Mouse (Mus musculus): ENCODE data around the gene Osbpl10. TPM values are rescaled to one million over a fixed set of nuclear protein-coding genes. Genes with fewer than 3 reads are reported as not detected.
"Not testable (repeated sequence)": the region's sequence is repeated elsewhere in the genome, so short reads cannot be mapped to it uniquely, and the experiment has no call there.

The Osbpl10 gene
- polyA plus RNA-seq, 1 experiment from 2014 or later = 1.4 TPM

DNA sequence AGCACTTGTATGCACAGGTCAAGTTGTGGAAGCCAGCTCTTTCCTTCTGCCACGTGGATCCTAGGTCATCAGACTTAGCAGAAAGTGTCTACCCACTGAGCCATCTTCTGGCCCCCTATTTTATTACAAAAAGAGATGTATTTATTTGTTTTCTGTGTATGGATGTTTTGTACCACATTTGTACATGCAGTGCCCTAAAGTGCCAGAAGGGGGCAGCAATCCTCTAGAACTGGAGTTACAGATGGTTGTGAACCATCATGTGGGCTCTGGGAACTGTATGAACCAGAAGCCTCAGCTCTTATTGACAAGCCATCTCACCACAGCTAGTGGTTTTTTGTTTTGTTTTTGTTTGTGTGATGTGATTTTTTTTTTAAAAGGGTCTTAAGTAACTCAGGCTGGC lies 25.5 kb upstream of the Osbpl10 start:
- WGBS = 50% methylated on average over 1 of the region's 1 CpGs
- DNase-seq (ENCODE audit: low spot score) (no peak), ATAC-seq (ENCODE audit: low FRiP score, low TSS enrichment) (no peak)
- Histone ChIP-seq H3K27ac (replicated peaks) (no peak overlapping the region), H3K4me2 (replicated peaks; ENCODE audit: low read depth) (no peak overlapping the region), H3K36me3 (ENCODE audit: control insufficient read depth, insufficient read depth, low read length) (no peaks in the 10 kb centered on the region), H3K4me1 (replicated peaks; ENCODE audit: control insufficient read depth, insufficient read depth) (peaks cover 2% of the 10 kb centered on the region; the same call in 1 of the 2 replicates), H3K9me3 (ENCODE audit: control insufficient read depth, low read length) (no peaks in the 10 kb centered on the region), H3K4me3 (ENCODE audit: low read depth, low read length) (no peak overlapping the region), H3K27me3 (ENCODE audit: control insufficient read depth, insufficient read depth, low read length) (no peaks in the 10 kb centered on the region), H3K9ac (ENCODE audit: low read length) (no peak overlapping the region)
- TF ChIP-seq CTCF (IDR thresholded peaks at IDR 0.05; ENCODE audit: low read depth) = peak; percentile 60
- no peak for TF ChIP-seq EP300 (optimal IDR thresholded peaks at IDR 0.05)

DNA sequence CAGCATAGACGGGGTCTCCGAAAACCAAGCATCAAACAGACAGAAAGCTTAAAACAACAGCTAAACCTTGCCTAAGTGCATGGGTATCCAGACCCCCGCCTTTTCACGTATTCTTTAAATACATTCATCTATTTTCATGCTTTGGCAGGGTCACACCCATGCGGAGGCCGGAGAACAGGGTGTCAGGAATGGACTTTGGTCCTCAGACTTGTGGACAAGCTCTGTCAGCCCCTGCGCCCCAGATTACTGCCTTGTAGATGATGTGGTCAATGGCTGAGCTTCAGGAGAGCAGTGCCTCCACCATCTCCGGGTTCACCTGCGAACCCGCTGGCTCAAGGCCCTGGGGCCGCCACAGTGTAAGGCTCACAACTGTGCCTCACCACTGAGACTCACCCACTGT lies 23.0 kb upstream of the Osbpl10 start:
- no peaks in the 10 kb centered on the region for H3K9me3 ChIP-seq (ENCODE audit: control insufficient read depth, low read length)
- WGBS = 75% methylated on average over 11 of the region's 11 CpGs
- DNase-seq (ENCODE audit: low spot score) (peak; percentile 69), ATAC-seq (ENCODE audit: low FRiP score, low TSS enrichment) (peak; percentile 77)
- H3K36me3 ChIP-seq (ENCODE audit: control insufficient read depth, insufficient read depth, low read length) = no peaks in the 10 kb centered on the region
- no peaks in the 10 kb centered on the region for H3K27me3 ChIP-seq (ENCODE audit: control insufficient read depth, insufficient read depth, low read length)
- no peak for TF ChIP-seq CTCF (IDR thresholded peaks at IDR 0.05; ENCODE audit: low read depth)
- TF ChIP-seq EP300 (optimal IDR thresholded peaks at IDR 0.05) = no peak
- H3K4me3 ChIP-seq (ENCODE audit: low read depth, low read length) = no peak overlapping the region
- no peaks in the 10 kb centered on the region for H3K4me1 ChIP-seq (replicated peaks; ENCODE audit: control insufficient read depth, insufficient read depth)
- no peak overlapping the region for H3K4me2 ChIP-seq (replicated peaks; ENCODE audit: low read depth)
- H3K9ac ChIP-seq (ENCODE audit: low read length) = no peak overlapping the region
- no peak overlapping the region for H3K27ac ChIP-seq (replicated peaks)

DNA sequence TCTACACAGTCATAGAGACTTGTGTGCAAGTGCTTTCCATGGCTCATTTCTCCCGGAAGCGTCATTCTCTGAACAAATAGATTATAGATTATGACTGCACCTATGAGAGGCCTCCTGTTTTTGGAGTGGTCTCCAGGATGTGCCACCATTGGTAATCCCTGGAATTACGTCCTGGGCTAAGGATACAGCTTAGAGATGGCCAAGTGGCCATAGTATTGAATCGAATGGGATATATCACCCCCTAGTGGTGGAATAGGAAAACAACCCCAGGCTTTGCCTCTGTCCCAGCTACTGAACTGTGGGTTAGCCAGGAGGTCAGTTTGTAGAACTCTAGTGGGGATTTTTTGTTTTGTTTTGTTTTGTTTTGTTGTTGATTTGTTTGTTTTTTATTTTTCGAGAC lies 21.4 kb upstream of the Osbpl10 start:
- Histone ChIP-seq H3K9ac (ENCODE audit: low read length) (no peak overlapping the region), H3K4me2 (replicated peaks; ENCODE audit: low read depth) (no peak overlapping the region), H3K4me1 (replicated peaks; ENCODE audit: control insufficient read depth, insufficient read depth) (no peaks in the 10 kb centered on the region), H3K4me3 (ENCODE audit: low read depth, low read length) (no peak overlapping the region), H3K36me3 (ENCODE audit: control insufficient read depth, insufficient read depth, low read length) (no peaks in the 10 kb centered on the region), H3K27me3 (ENCODE audit: control insufficient read depth, insufficient read depth, low read length) (no peaks in the 10 kb centered on the region), H3K27ac (replicated peaks) (no peak overlapping the region), H3K9me3 (ENCODE audit: control insufficient read depth, low read length) (no peaks in the 10 kb centered on the region)
- 34% methylated on average over 5 of the region's 5 CpGs for WGBS
- DNase-seq (ENCODE audit: low spot score) (peak; percentile 25), ATAC-seq (ENCODE audit: low FRiP score, low TSS enrichment) (peak; percentile 43)
- TF ChIP-seq CTCF (IDR thresholded peaks at IDR 0.05; ENCODE audit: low read depth) (peak; percentile 88), EP300 (optimal IDR thresholded peaks at IDR 0.05) (no peak)

DNA sequence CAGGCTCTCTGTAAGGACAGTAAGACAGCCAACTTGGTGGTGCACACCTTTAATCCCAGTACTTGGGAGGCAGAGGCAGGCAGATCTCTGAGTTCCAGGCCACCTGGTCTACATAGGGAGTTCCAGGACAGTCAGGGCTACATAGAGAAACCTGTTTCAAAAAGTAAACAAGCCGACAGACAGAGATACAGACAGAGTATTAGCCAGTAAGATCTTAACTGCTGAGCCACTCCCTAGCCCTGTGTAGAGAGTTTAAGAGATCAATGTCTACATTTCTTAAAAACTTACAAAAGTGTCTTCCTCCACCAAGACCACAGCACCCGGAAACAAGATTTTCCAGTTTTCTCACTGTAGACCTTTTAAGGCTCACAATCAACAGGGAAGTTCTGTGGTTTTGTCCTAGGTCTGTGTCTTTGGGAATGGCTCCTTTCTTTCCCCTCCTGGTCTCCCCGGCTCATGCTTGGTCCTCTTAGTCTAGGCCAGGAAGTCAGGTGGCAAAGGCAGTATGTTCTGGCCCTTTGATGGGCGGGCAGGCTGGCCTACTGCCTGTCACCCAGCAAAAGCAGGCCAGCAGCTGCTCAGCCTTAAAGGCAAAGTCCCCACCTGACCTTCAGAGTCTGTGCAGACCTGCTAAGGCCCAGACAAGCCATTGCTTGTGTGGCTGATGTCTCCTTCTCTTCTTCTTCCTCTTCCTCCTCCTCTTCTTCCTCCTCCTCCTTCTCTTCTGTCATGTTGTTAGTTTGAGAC lies 18.2 kb upstream of the Osbpl10 start:
- H3K27ac ChIP-seq (replicated peaks) = no peak overlapping the region
- 59% methylated on average over 4 of the region's 4 CpGs for WGBS
- no peak overlapping the region for H3K9ac ChIP-seq (ENCODE audit: low read length)
- TF ChIP-seq CTCF (IDR thresholded peaks at IDR 0.05; ENCODE audit: low read depth) (no peak), EP300 (optimal IDR thresholded peaks at IDR 0.05) (no peak)
- ATAC-seq (ENCODE audit: low FRiP score, low TSS enrichment) (0 out of 2 replicates have a peak, but pooled peaks have one; percentile 25), DNase-seq (ENCODE audit: low spot score) (peak; percentile 40)
- H3K4me2 ChIP-seq (replicated peaks; ENCODE audit: low read depth) = no peak overlapping the region
- H3K27me3 ChIP-seq (ENCODE audit: control insufficient read depth, insufficient read depth, low read length) = no peaks in the 10 kb centered on the region
- no peaks in the 10 kb centered on the region for H3K9me3 ChIP-seq (ENCODE audit: control insufficient read depth, low read length)
- H3K36me3 ChIP-seq (ENCODE audit: control insufficient read depth, insufficient read depth, low read length) = no peaks in the 10 kb centered on the region
- H3K4me3 ChIP-seq (ENCODE audit: low read depth, low read length) = no peak overlapping the region
- no peaks in the 10 kb centered on the region for H3K4me1 ChIP-seq (replicated peaks; ENCODE audit: control insufficient read depth, insufficient read depth)

DNA sequence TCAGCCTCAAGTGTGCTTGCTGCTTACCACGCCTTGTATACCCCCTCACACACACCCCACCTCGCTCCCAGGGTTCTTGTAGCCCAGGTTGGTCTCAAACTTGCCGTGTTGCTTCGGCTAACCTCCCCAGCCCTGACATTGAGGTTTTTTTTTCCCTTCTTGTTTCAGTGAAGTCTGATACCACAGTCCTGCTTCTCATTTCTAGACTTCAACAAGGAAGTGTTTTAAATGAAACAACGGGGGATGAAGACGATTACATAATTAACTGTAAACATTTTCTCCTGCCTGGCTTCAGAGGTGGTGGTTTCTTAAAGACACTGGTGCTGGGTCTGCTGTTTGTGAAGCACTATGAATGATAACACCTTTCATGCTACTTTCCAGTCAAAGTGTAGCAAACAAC lies 17.5 kb upstream of the Osbpl10 start:
- H3K27me3 ChIP-seq (ENCODE audit: control insufficient read depth, insufficient read depth, low read length) = no peaks in the 10 kb centered on the region
- DNase-seq (ENCODE audit: low spot score) (no peak), ATAC-seq (ENCODE audit: low FRiP score, low TSS enrichment) (no peak)
- no peaks in the 10 kb centered on the region for H3K9me3 ChIP-seq (ENCODE audit: control insufficient read depth, low read length)
- no peak overlapping the region for H3K4me2 ChIP-seq (replicated peaks; ENCODE audit: low read depth)
- no peak overlapping the region for H3K27ac ChIP-seq (replicated peaks)
- H3K4me1 ChIP-seq (replicated peaks; ENCODE audit: control insufficient read depth, insufficient read depth) = no peaks in the 10 kb centered on the region
- TF ChIP-seq CTCF (IDR thresholded peaks at IDR 0.05; ENCODE audit: low read depth) = no peak
- no peak for TF ChIP-seq EP300 (optimal IDR thresholded peaks at IDR 0.05)
- WGBS = 62% methylated on average over 6 of the region's 6 CpGs
- H3K36me3 ChIP-seq (ENCODE audit: control insufficient read depth, insufficient read depth, low read length) = no peaks in the 10 kb centered on the region
- no peak overlapping the region for H3K9ac ChIP-seq (ENCODE audit: low read length)
- no peak overlapping the region for H3K4me3 ChIP-seq (ENCODE audit: low read depth, low read length)

DNA sequence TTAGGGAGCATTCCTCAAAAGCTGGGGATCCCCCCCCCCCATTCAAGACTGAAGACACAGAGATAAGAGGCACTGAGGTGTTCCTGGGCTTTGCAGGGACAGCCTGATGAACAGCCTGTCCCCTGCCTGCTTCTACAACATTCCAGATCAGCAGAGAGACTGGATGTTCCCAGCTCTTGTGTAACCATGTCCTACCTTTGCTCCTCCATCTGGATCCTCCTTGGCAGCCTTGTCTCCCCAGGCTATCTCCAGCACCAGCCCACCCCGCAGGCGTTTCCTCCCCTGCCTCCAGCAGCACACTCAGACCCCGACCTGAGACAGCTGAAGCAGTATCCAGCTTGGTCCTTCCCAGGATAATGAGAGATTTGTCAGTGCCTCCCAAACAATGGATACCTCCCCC lies 14.3 kb upstream of the Osbpl10 start:
- H3K4me2 ChIP-seq (replicated peaks; ENCODE audit: low read depth) = no peak overlapping the region
- no peak for DNase-seq (ENCODE audit: low spot score)
- no peak overlapping the region for H3K9ac ChIP-seq (ENCODE audit: low read length)
- TF ChIP-seq CTCF (IDR thresholded peaks at IDR 0.05; ENCODE audit: low read depth) = no peak
- no peak for TF ChIP-seq EP300 (optimal IDR thresholded peaks at IDR 0.05)
- H3K36me3 ChIP-seq (ENCODE audit: control insufficient read depth, insufficient read depth, low read length) = no peaks in the 10 kb centered on the region
- ATAC-seq (ENCODE audit: low FRiP score, low TSS enrichment) = no peak
- WGBS = 56% methylated on average over 3 of the region's 3 CpGs
- H3K27ac ChIP-seq (replicated peaks) = no peak overlapping the region
- no peaks in the 10 kb centered on the region for H3K27me3 ChIP-seq (ENCODE audit: control insufficient read depth, insufficient read depth, low read length)
- H3K4me3 ChIP-seq (ENCODE audit: low read depth, low read length) = no peak overlapping the region
- no peaks in the 10 kb centered on the region for H3K9me3 ChIP-seq (ENCODE audit: control insufficient read depth, low read length)
- no peaks in the 10 kb centered on the region for H3K4me1 ChIP-seq (replicated peaks; ENCODE audit: control insufficient read depth, insufficient read depth)

DNA sequence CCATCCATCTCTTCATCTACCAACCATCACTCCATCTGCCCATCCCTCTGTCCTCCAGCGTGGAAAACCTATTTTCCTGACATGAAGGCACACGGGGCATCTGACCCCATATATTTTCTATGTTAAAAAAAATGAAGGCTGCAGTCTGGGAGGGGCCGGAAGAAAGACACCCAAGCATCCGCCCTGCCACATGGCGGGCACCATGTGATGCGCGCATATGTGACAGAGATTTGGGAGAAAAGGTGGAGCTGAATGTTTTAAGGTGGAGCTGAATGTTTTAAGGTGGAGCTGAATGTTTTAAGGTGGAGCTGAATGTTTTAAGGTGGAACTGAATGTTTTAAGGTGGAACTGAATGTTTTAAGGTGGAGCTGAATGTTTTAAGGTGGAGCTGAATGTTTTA lies 12.1 kb upstream of the Osbpl10 start:
- not testable (repeated sequence) for H3K4me1 ChIP-seq (replicated peaks; ENCODE audit: control insufficient read depth, insufficient read depth); ATAC-seq (ENCODE audit: low FRiP score, low TSS enrichment); DNase-seq (ENCODE audit: low spot score); H3K4me3 ChIP-seq (ENCODE audit: low read depth, low read length); H3K4me2 ChIP-seq (replicated peaks; ENCODE audit: low read depth); H3K36me3 ChIP-seq (ENCODE audit: control insufficient read depth, insufficient read depth, low read length); H3K9me3 ChIP-seq (ENCODE audit: control insufficient read depth, low read length); H3K27me3 ChIP-seq (ENCODE audit: control insufficient read depth, insufficient read depth, low read length); H3K27ac ChIP-seq (replicated peaks); H3K9ac ChIP-seq (ENCODE audit: low read length)
- whole genome bisulfite sequencing = 76% methylated on average over 7 of the region's 7 CpGs

Data from stomach, postnatal 0 days (tissue).